Mouse (Mus musculus): ENCODE results near the gene Tmem167.
A peak's percentile ranks its signal among the peaks of the same experiment; 100 is the strongest.
"Not testable (repeated sequence)": the region's sequence is repeated elsewhere in the genome, so short reads cannot be mapped to it uniquely, and the experiment has no call there.

Gene Tmem167

GRCm38 (mm10) chr13:90088962-90089824 is at the start of gene Tmem167, which contains the start of gene Xrcc4:
Gene Tmem167, plus strand, starts transcription at chr13:90089123.
Gene Xrcc4, minus strand, starts transcription at chr13:90089608.
- DNase-seq = peak; percentile 96 to 98

GRCm38 (mm10) chr13:90039613-90040012 is 49.3 kb upstream of the Tmem167 start:
- DNase-seq = no peak

- DNase-seq = no peak
Observed at GRCm38 (mm10) chr13:90051735-90052134, 37.2 kb upstream of the Tmem167 start.

GRCm38 (mm10) chr13:90052408-90052807 is 36.5 kb upstream of the Tmem167 start:
- DNase-seq = no peak

GRCm38 (mm10) chr13:90061877-90062276 is 27.0 kb upstream of the Tmem167 start:
- no peak for DNase-seq

GRCm38 (mm10) chr13:90089825-90090183 is 881 bp downstream of the Tmem167 start:
- DNase-seq = no peak

GRCm38 (mm10) chr13:90101514-90101913 is 12.6 kb downstream of the Tmem167 start:
- no peak for DNase-seq

- no peak for DNase-seq
Observed at GRCm38 (mm10) chr13:90106139-90106538, 17.2 kb downstream of the Tmem167 start.

GRCm38 (mm10) chr13:90108746-90109145 is 19.8 kb downstream of the Tmem167 start:
- not testable (repeated sequence) for DNase-seq

GRCm38 (mm10) chr13:90111681-90112080 is 22.8 kb downstream of the Tmem167 start:
- no peak for DNase-seq

GRCm38 (mm10) chr13:90136156-90136910 is 47.4 kb downstream of the Tmem167 start:
- no peak for DNase-seq

- no peak for DNase-seq
Observed at GRCm38 (mm10) chr13:90141681-90142080, 52.8 kb downstream of the Tmem167 start.

GRCm38 (mm10) chr13:90143245-90143644 is 54.3 kb downstream of the Tmem167 start:
- no peak for DNase-seq

- no peak for DNase-seq
Observed at GRCm38 (mm10) chr13:90151881-90152280, 63.0 kb downstream of the Tmem167 start.

GRCm38 (mm10) chr13:90152536-90153273 is 63.8 kb downstream of the Tmem167 start:
- no peak for DNase-seq

GRCm38 (mm10) chr13:90164147-90164546 is 75.2 kb downstream of the Tmem167 start:
- no peak for DNase-seq

- no peak for DNase-seq
Observed at GRCm38 (mm10) chr13:90167044-90167443, 78.1 kb downstream of the Tmem167 start.

GRCm38 (mm10) chr13:90170100-90170781 is 81.3 kb downstream of the Tmem167 start:
- DNase-seq = no peak

GRCm38 (mm10) chr13:90170782-90171179 is 81.9 kb downstream of the Tmem167 start:
- DNase-seq = no peak

- DNase-seq = no peak
Observed at GRCm38 (mm10) chr13:90171390-90171789, 82.5 kb downstream of the Tmem167 start.

GRCm38 (mm10) chr13:90175662-90176061 is 86.7 kb downstream of the Tmem167 start:
- no peak for DNase-seq

GRCm38 (mm10) chr13:90182262-90182661 is 93.3 kb downstream of the Tmem167 start:
- no peak for DNase-seq

GRCm38 (mm10) chr13:90183536-90183935 is 94.6 kb downstream of the Tmem167 start:
- DNase-seq = no peak
